Mouse (Mus musculus): ENCODE data around the gene Nprl3.

- TF ChIP-seq CTCF (IDR thresholded peaks at IDR 0.05) (no peak), EP300 (IDR thresholded peaks at IDR 0.05) (no peak)
Measured at GRCm38 (mm10) chr11:32268952-32269351, 1.4 kb upstream of the Nprl3 start.
